Comparison of ENCODE assay signal across 28 mouse cellular contexts in genomic region chr16:93083142-93083541, GRCm38 (mm10).
DNase-seq lines count a peak whose midpoint lies in the region; ATAC-seq and TF ChIP-seq lines count a peak whose summit lies in the region.
"Had no signal": no experiment of that assay in that cellular context is flagged by ENCODE, and none has a peak within 500 bp of the region (broad histone marks: within the 10 kb centered on the region; RNA-seq: fewer than 3 reads in every experiment).

No protein-coding gene starts in this region.

- H3K27ac ChIP-seq in bone marrow macrophage, adult 2 months (ENCODE audit: insufficient read depth, low read depth, low read length): peak overlapping the region; percentile 90
- 0 out of 2 replicates have a peak overlapping the region, but pooled peaks have one; percentile 21 for H3K27ac ChIP-seq in brown adipose tissue, adult 24 weeks (replicated peaks; ENCODE audit: low read depth, low read length)
- H3K27ac ChIP-seq: embryonic facial prominence, embryonic 10.5 days; embryonic facial prominence, embryonic 12.5 days; forebrain, embryonic 13.5 days; forebrain, embryonic 15.5 days had no signal

- peaks cover 28% of the 10 kb centered on the region for H3K27me3 ChIP-seq in megakaryocyte, embryonic 14.5 days (replicated peaks)
- H3K27me3 ChIP-seq: CH12.LX; embryonic facial prominence, embryonic 12.5 days; forebrain, embryonic 13.5 days; forebrain, embryonic 15.5 days; Patski had no signal

- intact Hi-C loops in heart, postnatal 10 days (cut with DNase I): no loop called here

- ATAC-seq in megakaryocyte, adult 5-6 weeks (ENCODE audit: poor library complexity, severe bottlenecking): no peak
- ATAC-seq in megakaryocyte progenitor cell, adult 5-6 weeks (replicated peaks; ENCODE audit: poor library complexity): 0 out of 2 replicates have a peak, but pooled peaks have one; percentile 31
- ATAC-seq: activated CD4-positive, CD25-positive, alpha-beta regulatory T cell, adult 4 months; CD4-positive, CD25-positive, alpha-beta regulatory T cell, adult 4 months; forebrain, embryonic 13.5 days; forebrain, embryonic 15.5 days; forebrain, postnatal 0 days; Patski had no signal

- peaks cover 3% of the 10 kb centered on the region for H3K9me3 ChIP-seq in megakaryocyte, embryonic 14.5 days
- H3K9me3 ChIP-seq: embryonic facial prominence, embryonic 10.5 days; embryonic facial prominence, embryonic 12.5 days; forebrain, embryonic 15.5 days; G1E had no signal

- peaks cover 29% of the 10 kb centered on the region for H3K4me1 ChIP-seq in megakaryocyte, embryonic 14.5 days
- H3K4me1 ChIP-seq in bone marrow macrophage, adult 2 months (ENCODE audit: control insufficient read depth, insufficient read depth, low read length): peaks cover 42% of the 10 kb centered on the region
- peaks cover 2% of the 10 kb centered on the region; the same call in 1 of the 2 replicates for H3K4me1 ChIP-seq in brown adipose tissue, adult 24 weeks (ENCODE audit: control insufficient read depth, insufficient read depth, insufficient read length, low read length)

- no peaks in the 10 kb centered on the region for H3K36me3 ChIP-seq in megakaryocyte, embryonic 14.5 days (replicated peaks; ENCODE audit: low read length)
- H3K36me3 ChIP-seq: embryonic facial prominence, embryonic 10.5 days; embryonic facial prominence, embryonic 12.5 days; forebrain, embryonic 15.5 days; G1E had no signal

- peak overlapping the region; percentile 42 for H3K4me3 ChIP-seq in megakaryocyte, embryonic 14.5 days (replicated peaks)
- no peak overlapping the region for H3K4me3 ChIP-seq in bone marrow macrophage, adult 2 months (ENCODE audit: insufficient read depth, low read length)
- no peak overlapping the region for H3K4me3 ChIP-seq in brown adipose tissue, adult 24 weeks (ENCODE audit: insufficient read depth, low read depth, low read length)
- H3K4me3 ChIP-seq: embryonic facial prominence, embryonic 10.5 days; embryonic facial prominence, embryonic 12.5 days; forebrain, embryonic 13.5 days; forebrain, embryonic 15.5 days had no signal

- no peak for DNase-seq in heart, postnatal 10 days
- no peak for DNase-seq in lung, postnatal 4 days
- no peak for DNase-seq in frontal cortex, postnatal 14 days (ENCODE audit: low spot score in 2 of 2)
- DNase-seq: adrenal gland, adult 8-10 months; adrenal gland, postnatal 14 days; adrenal gland, postnatal 36 days; B cell, adult 2 months; cerebellum, adult 11 months; cerebellum, adult 18-20 months; cerebellum, adult 8-10 months; cerebellum, adult 9-11 months; cerebellum, postnatal 14 days; cerebellum, postnatal 36 days; forebrain, postnatal 0 days had no signal

- no peak for TF ChIP-seq CTCF in bone marrow macrophage, adult 2 months (IDR thresholded peaks at IDR 0.05; ENCODE audit: low read depth, low read length)

- no peak for TF ChIP-seq POLR2A in bone marrow macrophage, adult 2 months (IDR thresholded peaks at IDR 0.05; ENCODE audit: borderline replicate concordance, low read depth, low read length)
